Mouse (Mus musculus): ENCODE measurements around the gene Lamc1. TPM values are rescaled to one million over a fixed set of nuclear protein-coding genes. Genes with fewer than 3 reads are reported as not detected.

Gene Lamc1
- polyA plus RNA-seq, 1 experiment from 2014 or later, result 52.0 TPM

GRCm38 (mm10) chr1:153241346-153241745 lies 91.2 kb downstream of the Lamc1 start:
- H3K4me1 ChIP-seq, result 0 out of 2 replicates have a peak, but pooled peaks cover 2% of the 10 kb centered on the region
- H3K27me3 ChIP-seq, result no peaks in the 10 kb centered on the region
- no peak overlapping the region for H3K9ac ChIP-seq
- no peak overlapping the region for H3K4me2 ChIP-seq
- H3K36me3 ChIP-seq, result peaks cover 83% of the 10 kb centered on the region
- 72% methylated on average over 7 of the region's 7 CpGs for WGBS
- H3K9me3 ChIP-seq, result no peaks in the 10 kb centered on the region
- no peak for ATAC-seq (ENCODE audit: insufficient number of reproducible peaks, low FRiP score, low TSS enrichment, low read depth)
- H3K4me3 ChIP-seq, result no peak overlapping the region
- H3K27ac ChIP-seq, result no peak overlapping the region

GRCm38 (mm10) chr1:153235576-153235975 lies 97.0 kb downstream of the Lamc1 start:
- peaks cover 60% of the 10 kb centered on the region for H3K36me3 ChIP-seq
- no peaks in the 10 kb centered on the region for H3K9me3 ChIP-seq
- H3K4me2 ChIP-seq, result no peak overlapping the region
- ATAC-seq (ENCODE audit: insufficient number of reproducible peaks, low FRiP score, low TSS enrichment, low read depth), result no peak
- 44% methylated on average over 4 of the region's 4 CpGs for WGBS
- no peak overlapping the region for H3K9ac ChIP-seq
- no peak overlapping the region for H3K4me3 ChIP-seq
- H3K27me3 ChIP-seq, result no peaks in the 10 kb centered on the region
- 0 out of 2 replicates have a peak overlapping the region, but pooled peaks have one; percentile 5 for H3K27ac ChIP-seq
- 0 out of 2 replicates have a peak, but pooled peaks cover 2% of the 10 kb centered on the region for H3K4me1 ChIP-seq

DNA sequence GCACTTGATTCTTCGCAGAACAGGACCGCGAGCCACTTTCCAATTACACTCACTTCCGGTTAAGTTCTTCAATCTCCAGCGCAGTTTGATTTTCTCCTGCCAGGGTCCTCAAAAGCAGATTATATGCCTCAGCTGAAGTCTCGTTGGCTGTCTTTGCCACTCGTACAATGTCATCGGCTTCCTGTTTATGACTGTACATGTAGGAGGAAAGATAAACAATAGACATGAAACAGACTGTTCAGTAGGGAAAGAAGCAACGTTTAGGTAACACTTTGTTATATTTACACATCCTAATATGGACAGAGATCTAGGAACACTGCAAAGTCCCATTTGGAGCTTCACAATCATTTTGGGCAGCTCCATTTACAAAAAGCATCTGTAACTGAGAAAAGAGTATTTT lies 100.9 kb downstream of the Lamc1 start:
- H3K27ac ChIP-seq, result no peak overlapping the region
- H3K4me1 ChIP-seq, result no peaks in the 10 kb centered on the region
- peaks cover 73% of the 10 kb centered on the region for H3K36me3 ChIP-seq
- no peaks in the 10 kb centered on the region for H3K27me3 ChIP-seq
- WGBS, result 88% methylated on average over 9 of the region's 9 CpGs
- no peaks in the 10 kb centered on the region for H3K9me3 ChIP-seq
- ATAC-seq (ENCODE audit: insufficient number of reproducible peaks, low FRiP score, low TSS enrichment, low read depth), result no peak
- H3K4me2 ChIP-seq, result no peak overlapping the region
- no peak overlapping the region for H3K4me3 ChIP-seq
- H3K9ac ChIP-seq, result no peak overlapping the region

DNA sequence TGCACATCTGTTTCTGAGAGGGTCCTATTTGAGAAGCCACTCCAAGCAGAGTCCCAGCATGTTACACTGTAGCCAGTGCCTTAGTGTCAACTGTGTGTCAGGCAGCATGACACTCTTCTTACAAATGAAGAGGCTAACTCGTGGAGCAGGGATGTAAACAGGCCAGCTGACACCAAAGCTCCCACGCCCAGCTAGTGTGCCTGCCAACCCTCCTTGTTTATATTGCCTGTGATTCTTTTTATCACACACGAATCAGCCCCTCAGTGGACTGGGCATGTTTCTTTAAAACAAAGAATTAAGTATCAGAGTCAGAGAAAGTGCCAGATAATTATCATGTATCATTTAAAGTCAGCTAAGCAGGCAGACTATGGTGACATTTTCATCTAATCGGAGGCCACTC lies 104.7 kb downstream of the Lamc1 start:
- H3K36me3 ChIP-seq, result peaks cover 79% of the 10 kb centered on the region
- no peak for ATAC-seq (ENCODE audit: insufficient number of reproducible peaks, low FRiP score, low TSS enrichment, low read depth)

GRCm38 (mm10) chr1:153227096-153227495 lies 105.5 kb downstream of the Lamc1 start:
- Histone ChIP-seq H3K4me1 (no peaks in the 10 kb centered on the region), H3K36me3 (peaks cover 76% of the 10 kb centered on the region), H3K4me3 (no peak overlapping the region), H3K4me2 (no peak overlapping the region), H3K9ac (no peak overlapping the region), H3K27me3 (no peaks in the 10 kb centered on the region), H3K27ac (no peak overlapping the region), H3K9me3 (no peaks in the 10 kb centered on the region)
- 82% methylated on average over 8 of the region's 8 CpGs for WGBS
- no peak for ATAC-seq (ENCODE audit: insufficient number of reproducible peaks, low FRiP score, low TSS enrichment, low read depth)

More for the DNA sequence above, 104.7 kb downstream of the Lamc1 start:
- WGBS, result 65% methylated on average over 4 of the region's 4 CpGs
- Histone ChIP-seq H3K4me2 (no peak overlapping the region), H3K27ac (no peak overlapping the region), H3K4me3 (no peak overlapping the region), H3K9me3 (no peaks in the 10 kb centered on the region), H3K9ac (no peak overlapping the region), H3K4me1 (no peaks in the 10 kb centered on the region), H3K27me3 (no peaks in the 10 kb centered on the region)

DNA sequence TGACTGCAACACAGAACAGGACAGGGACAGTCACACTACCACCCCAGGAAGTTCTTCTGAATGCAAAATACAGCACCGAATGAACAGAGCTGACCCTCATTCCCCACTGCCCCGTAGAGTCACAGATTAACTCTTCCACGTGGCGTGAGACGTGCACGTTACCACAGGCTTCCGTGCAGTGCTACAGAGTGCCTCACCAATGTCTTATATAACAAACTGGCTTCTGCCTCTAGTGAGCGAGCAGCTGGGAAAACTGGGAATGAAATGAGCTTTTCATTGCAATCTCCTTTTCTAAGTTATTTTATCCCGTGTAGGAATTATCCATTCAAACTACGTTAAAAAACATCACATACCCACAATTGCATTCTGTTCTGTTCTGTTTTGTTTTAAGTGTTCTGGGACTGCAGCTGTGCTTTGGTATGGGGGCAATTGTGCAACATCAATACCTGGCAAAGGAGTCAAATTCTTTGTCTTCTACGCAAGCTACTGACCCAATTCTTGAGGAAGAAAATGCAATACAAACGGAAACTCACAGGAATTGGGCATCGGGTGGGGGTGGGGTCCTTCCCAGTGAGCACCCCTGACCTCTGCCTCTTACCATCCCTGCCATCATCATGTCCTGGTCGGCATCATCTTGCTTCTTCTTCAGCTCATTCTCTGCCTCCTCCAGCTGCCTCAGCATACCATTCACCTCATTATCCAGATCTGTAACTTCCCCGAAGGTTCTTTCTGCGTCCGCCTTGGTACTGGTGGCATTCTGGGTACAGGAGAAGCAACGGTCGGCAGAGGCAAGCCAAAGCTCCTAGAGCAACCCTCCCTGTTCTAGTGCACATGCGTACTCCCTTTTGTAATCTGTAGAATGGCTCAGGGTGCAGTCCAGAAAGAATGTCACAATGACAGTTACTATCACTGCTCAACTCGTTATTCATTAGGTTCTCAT lies 106.5 kb downstream of the Lamc1 start:
- 87% methylated on average over 21 of the region's 21 CpGs for WGBS
- Histone ChIP-seq H3K36me3 (peaks cover 77% of the 10 kb centered on the region), H3K27me3 (no peaks in the 10 kb centered on the region), H3K9me3 (no peaks in the 10 kb centered on the region), H3K4me1 (no peaks in the 10 kb centered on the region), H3K4me3 (no peak overlapping the region), H3K4me2 (no peak overlapping the region), H3K9ac (no peak overlapping the region), H3K27ac (no peak overlapping the region)
- no peak for ATAC-seq (ENCODE audit: insufficient number of reproducible peaks, low FRiP score, low TSS enrichment, low read depth)

DNA sequence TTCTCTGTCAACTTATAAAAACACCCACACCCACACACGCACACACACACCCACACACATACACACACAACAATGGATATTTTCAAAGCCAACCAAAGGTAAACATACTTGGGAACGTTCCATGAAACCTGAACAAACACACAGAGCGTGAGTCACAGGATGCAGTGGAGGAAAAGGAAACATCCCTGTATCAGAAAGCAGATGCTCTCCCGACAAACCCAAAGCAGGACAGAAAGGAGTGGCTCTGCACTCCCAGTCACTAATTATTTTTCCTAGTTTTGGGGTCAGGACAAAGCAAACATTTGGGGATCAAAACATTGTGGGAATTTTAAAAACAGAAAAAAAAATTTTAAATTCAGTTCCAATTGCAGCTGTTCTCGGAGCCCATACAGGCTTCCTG lies 108.3 kb downstream of the Lamc1 start:
- 84% methylated on average over 5 of the region's 5 CpGs for WGBS
- Histone ChIP-seq H3K27me3 (no peaks in the 10 kb centered on the region), H3K4me2 (no peak overlapping the region), H3K4me3 (no peak overlapping the region), H3K27ac (no peak overlapping the region), H3K36me3 (peaks cover 78% of the 10 kb centered on the region), H3K9ac (no peak overlapping the region), H3K4me1 (no peaks in the 10 kb centered on the region), H3K9me3 (no peaks in the 10 kb centered on the region)
- no peak for ATAC-seq (ENCODE audit: insufficient number of reproducible peaks, low FRiP score, low TSS enrichment, low read depth)

DNA sequence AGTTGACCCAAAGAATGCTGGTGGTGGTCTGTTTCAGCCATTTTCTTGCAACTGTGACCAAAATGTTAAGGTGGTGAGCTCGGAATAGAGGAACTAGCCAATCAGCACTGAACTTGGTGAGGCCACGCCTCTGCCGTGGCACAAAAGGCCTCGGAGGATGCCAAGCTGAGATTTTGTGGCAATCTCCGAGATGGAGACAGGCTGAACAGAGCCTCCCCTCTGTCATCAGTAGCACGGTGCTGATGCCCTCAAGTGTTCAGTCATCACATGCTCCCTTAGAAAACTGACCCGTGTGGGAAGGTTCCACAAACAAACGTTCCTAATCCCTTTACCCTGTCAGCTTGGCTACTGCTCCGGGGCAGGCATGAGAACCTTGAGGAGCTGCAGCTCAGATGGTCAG lies 113.2 kb downstream of the Lamc1 start:
- H3K36me3 ChIP-seq, result peaks cover 38% of the 10 kb centered on the region

GRCm38 (mm10) chr1:153216516-153216915 lies 116.1 kb downstream of the Lamc1 start:
- Histone ChIP-seq H3K4me3 (no peak overlapping the region), H3K4me1 (no peaks in the 10 kb centered on the region), H3K9ac (no peak overlapping the region), H3K27me3 (no peaks in the 10 kb centered on the region), H3K27ac (no peak overlapping the region), H3K9me3 (no peaks in the 10 kb centered on the region), H3K36me3 (peaks cover 21% of the 10 kb centered on the region), H3K4me2 (no peak overlapping the region)
- 55% methylated on average over 4 of the region's 4 CpGs for WGBS
- no peak for ATAC-seq (ENCODE audit: insufficient number of reproducible peaks, low FRiP score, low TSS enrichment, low read depth)

More for the DNA sequence above, 113.2 kb downstream of the Lamc1 start:
- no peak overlapping the region for H3K9ac ChIP-seq
- WGBS, result 73% methylated on average over 9 of the region's 9 CpGs
- no peaks in the 10 kb centered on the region for H3K4me1 ChIP-seq
- H3K9me3 ChIP-seq, result no peaks in the 10 kb centered on the region
- no peak overlapping the region for H3K4me2 ChIP-seq
- ATAC-seq (ENCODE audit: insufficient number of reproducible peaks, low FRiP score, low TSS enrichment, low read depth), result no peak
- H3K27me3 ChIP-seq, result no peaks in the 10 kb centered on the region
- no peak overlapping the region for H3K27ac ChIP-seq
- H3K4me3 ChIP-seq, result no peak overlapping the region

DNA sequence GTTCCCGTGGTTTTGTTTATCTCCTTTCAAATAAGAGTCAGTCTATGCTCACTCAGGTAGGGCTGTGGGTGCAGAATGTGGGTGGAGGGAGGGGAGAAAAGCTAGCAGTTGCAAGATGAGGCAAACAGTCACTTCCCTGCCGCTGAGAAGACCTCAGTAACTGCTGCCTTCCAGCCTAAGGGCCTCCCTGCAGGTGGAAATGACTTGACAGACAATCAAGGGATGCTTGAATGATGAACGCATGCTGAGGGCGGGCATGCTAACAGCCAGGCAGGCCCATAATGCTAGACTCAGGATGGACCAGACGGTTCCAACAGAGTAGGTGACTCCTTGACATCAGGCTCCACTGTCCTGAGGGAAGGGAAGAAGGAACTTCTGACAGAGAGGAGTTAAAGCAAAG lies 116.9 kb downstream of the Lamc1 start:
- 77% methylated on average over 5 of the region's 5 CpGs for WGBS
- Histone ChIP-seq H3K4me2 (no peak overlapping the region), H3K27ac (no peak overlapping the region), H3K27me3 (no peaks in the 10 kb centered on the region), H3K4me3 (no peak overlapping the region), H3K4me1 (no peaks in the 10 kb centered on the region), H3K9me3 (no peaks in the 10 kb centered on the region), H3K36me3 (peaks cover 12% of the 10 kb centered on the region), H3K9ac (no peak overlapping the region)
- ATAC-seq (ENCODE audit: insufficient number of reproducible peaks, low FRiP score, low TSS enrichment, low read depth), result no peak

GRCm38 (mm10) chr1:153210992-153211391 lies 121.6 kb downstream of the Lamc1 start:
- no peak overlapping the region for H3K9ac ChIP-seq

DNA sequence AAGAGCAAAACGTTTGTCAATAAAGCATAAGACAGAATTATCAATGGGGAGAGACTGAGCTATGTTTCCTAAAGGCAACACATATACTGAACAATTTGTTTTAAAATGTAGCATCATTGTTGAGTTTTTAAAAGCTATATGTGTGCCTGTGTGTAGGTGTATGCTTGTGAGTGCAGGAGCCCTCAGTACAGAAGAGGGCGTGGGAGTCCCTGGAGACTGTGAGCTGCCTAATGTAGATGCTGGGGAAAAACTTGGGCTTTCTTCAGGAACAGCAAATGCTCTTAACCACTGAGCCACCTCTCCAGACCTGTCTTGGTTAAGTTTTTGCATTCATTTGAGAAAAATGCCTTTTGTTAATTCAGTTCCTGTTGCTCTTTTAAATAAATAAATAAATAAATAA lies 122.4 kb downstream of the Lamc1 start:
- Histone ChIP-seq H3K27ac (no peak overlapping the region), H3K27me3 (no peaks in the 10 kb centered on the region), H3K4me3 (no peak overlapping the region), H3K9me3 (no peaks in the 10 kb centered on the region), H3K4me1 (no peaks in the 10 kb centered on the region), H3K4me2 (no peak overlapping the region), H3K9ac (no peak overlapping the region), H3K36me3 (no peaks in the 10 kb centered on the region)
- 80% methylated on average over 2 of the region's 2 CpGs for WGBS
- ATAC-seq (ENCODE audit: insufficient number of reproducible peaks, low FRiP score, low TSS enrichment, low read depth), result no peak

More at GRCm38 (mm10) chr1:153210992-153211391, 121.6 kb downstream of the Lamc1 start:
- no peaks in the 10 kb centered on the region for H3K27me3 ChIP-seq
- H3K9me3 ChIP-seq, result no peaks in the 10 kb centered on the region
- ATAC-seq (ENCODE audit: insufficient number of reproducible peaks, low FRiP score, low TSS enrichment, low read depth), result no peak
- 46% methylated on average over 4 of the region's 4 CpGs for WGBS
- H3K4me2 ChIP-seq, result no peak overlapping the region
- H3K4me3 ChIP-seq, result no peak overlapping the region
- H3K27ac ChIP-seq, result no peak overlapping the region
- H3K4me1 ChIP-seq, result no peaks in the 10 kb centered on the region
- no peaks in the 10 kb centered on the region for H3K36me3 ChIP-seq
